Mouse (Mus musculus): ENCODE measurements around the gene Clec2d. TPM values are rescaled to one million over a fixed set of nuclear protein-coding genes. Genes with fewer than 3 reads are reported as not detected.

Clec2d gene
- not detected in 2 replicates for polyA plus RNA-seq (2014; fragmentation: Nextera tagmentation; extraction: Ambion mirVana)

- Histone ChIP-seq H3K4me2 (ENCODE audit: low read length) (peak within 1 kb of the TSS; percentile 45), H3K9me3 (replicated peaks; ENCODE audit: control insufficient read depth, low read length) (no peaks in the 10 kb centered on the region), H3K27me3 (replicated peaks; ENCODE audit: control insufficient read depth, insufficient read depth, low read length) (no peaks in the 10 kb centered on the region), H3K9ac (ENCODE audit: low read length) (peak within 1 kb of the TSS; percentile 13; the same call in 1 of the 2 replicates), H3K4me1 (ENCODE audit: control insufficient read depth, insufficient read depth, low read length) (no peaks in the 10 kb centered on the region), H3K27ac (ENCODE audit: low read depth, low read length) (peak within 1 kb of the TSS; percentile 46; the same call in 1 of the 2 replicates), H3K36me3 (ENCODE audit: control insufficient read depth, insufficient read depth, low read length) (no peaks in the 10 kb centered on the region), H3K4me3 (ENCODE audit: low read depth, low read length) (peak within 1 kb of the TSS; percentile 21)
- DNase-seq (ENCODE audit: low spot score) (peak; percentile 89), ATAC-seq (peak; percentile 84)
- under 1% methylated on average over 15 of the region's 15 CpGs for WGBS
Observed at GRCm38 (mm10) chr6:129180403-129181169, at the start of gene Clec2d. Clec2d (plus strand) TSS chr6:129180615.

- no peak overlapping the region for H3K4me2 ChIP-seq (ENCODE audit: low read length)
- ATAC-seq: no peak
Observed at GRCm38 (mm10) chr6:129132604-129133341, 47.6 kb upstream of the Clec2d start.

GRCm38 (mm10) chr6:129146812-129147211, 33.6 kb upstream of the Clec2d start:
- ATAC-seq (no peak), DNase-seq (ENCODE audit: low spot score) (no peak)
- Histone ChIP-seq H3K9me3 (replicated peaks; ENCODE audit: control insufficient read depth, low read length) (no peaks in the 10 kb centered on the region), H3K27me3 (replicated peaks; ENCODE audit: control insufficient read depth, insufficient read depth, low read length) (no peaks in the 10 kb centered on the region), H3K36me3 (ENCODE audit: control insufficient read depth, insufficient read depth, low read length) (no peaks in the 10 kb centered on the region), H3K4me1 (ENCODE audit: control insufficient read depth, insufficient read depth, low read length) (no peaks in the 10 kb centered on the region), H3K4me3 (ENCODE audit: low read depth, low read length) (no peak overlapping the region), H3K4me2 (ENCODE audit: low read length) (no peak overlapping the region), H3K27ac (ENCODE audit: low read depth, low read length) (no peak overlapping the region), H3K9ac (ENCODE audit: low read length) (no peak overlapping the region)
- WGBS: 90% methylated on average over 2 of the region's 2 CpGs

More at GRCm38 (mm10) chr6:129132604-129133341, 47.6 kb upstream of the Clec2d start:
- no peaks in the 10 kb centered on the region for H3K36me3 ChIP-seq (ENCODE audit: control insufficient read depth, insufficient read depth, low read length)
- 76% methylated on average over 4 of the region's 4 CpGs for WGBS
- no peak overlapping the region for H3K27ac ChIP-seq (ENCODE audit: low read depth, low read length)
- H3K9me3 ChIP-seq (replicated peaks; ENCODE audit: control insufficient read depth, low read length): no peaks in the 10 kb centered on the region
- H3K4me1 ChIP-seq (ENCODE audit: control insufficient read depth, insufficient read depth, low read length): no peaks in the 10 kb centered on the region
- H3K4me3 ChIP-seq (ENCODE audit: low read depth, low read length): no peak overlapping the region
- no peaks in the 10 kb centered on the region for H3K27me3 ChIP-seq (replicated peaks; ENCODE audit: control insufficient read depth, insufficient read depth, low read length)
- no peak overlapping the region for H3K9ac ChIP-seq (ENCODE audit: low read length)
- DNase-seq (ENCODE audit: low spot score): no peak

DNA sequence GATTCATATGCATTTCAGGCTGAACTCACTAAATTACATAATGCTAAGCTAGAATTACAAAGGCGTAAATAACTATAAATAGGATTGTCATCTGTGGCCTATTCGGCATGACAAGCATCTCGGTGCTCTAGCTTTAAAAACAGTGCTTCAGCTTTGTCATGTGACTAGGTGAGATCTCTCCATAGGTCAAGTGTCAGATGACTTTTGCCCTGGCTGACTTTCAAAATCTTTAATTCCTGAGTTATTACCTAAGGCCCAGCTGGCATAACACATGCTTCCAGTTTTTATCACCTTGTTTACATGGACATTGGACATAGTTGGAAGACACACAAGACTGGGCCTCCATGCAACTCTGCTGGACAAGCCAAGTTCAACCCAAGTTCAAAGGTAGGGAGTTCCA, 20.3 kb upstream of the Clec2d start:
- no peak for DNase-seq (ENCODE audit: low spot score)
- WGBS: 96% methylated on average over 3 of the region's 3 CpGs
- Histone ChIP-seq H3K4me1 (ENCODE audit: control insufficient read depth, insufficient read depth, low read length) (no peaks in the 10 kb centered on the region), H3K4me3 (ENCODE audit: low read depth, low read length) (no peak overlapping the region), H3K9me3 (replicated peaks; ENCODE audit: control insufficient read depth, low read length) (no peaks in the 10 kb centered on the region), H3K4me2 (ENCODE audit: low read length) (no peak overlapping the region), H3K9ac (ENCODE audit: low read length) (no peak overlapping the region), H3K36me3 (ENCODE audit: control insufficient read depth, insufficient read depth, low read length) (no peaks in the 10 kb centered on the region), H3K27ac (ENCODE audit: low read depth, low read length) (no peak overlapping the region), H3K27me3 (replicated peaks; ENCODE audit: control insufficient read depth, insufficient read depth, low read length) (no peaks in the 10 kb centered on the region)
- no peak for ATAC-seq

DNA sequence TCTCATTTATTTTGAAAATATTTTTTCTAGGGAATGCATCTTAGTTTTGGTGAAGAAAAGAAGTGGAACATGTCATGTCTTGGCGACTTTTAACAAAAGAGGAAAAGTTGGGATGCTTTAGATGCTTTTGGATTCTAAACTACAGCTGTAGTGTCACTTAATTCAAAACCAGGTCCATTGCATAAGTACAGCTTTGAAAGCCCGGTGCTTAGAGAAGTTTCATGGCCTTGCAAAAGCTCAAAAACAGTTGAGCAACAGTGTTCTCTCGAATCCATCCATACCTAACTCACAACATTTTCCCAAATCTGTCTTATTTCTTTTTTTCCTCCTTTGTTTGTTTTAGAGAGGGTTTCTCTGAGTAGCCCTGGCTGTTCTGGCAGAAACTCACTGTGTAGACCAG, 19.3 kb upstream of the Clec2d start:
- H3K27ac ChIP-seq (ENCODE audit: low read depth, low read length): no peak overlapping the region
- ATAC-seq (no peak), DNase-seq (ENCODE audit: low spot score) (no peak)

DNA sequence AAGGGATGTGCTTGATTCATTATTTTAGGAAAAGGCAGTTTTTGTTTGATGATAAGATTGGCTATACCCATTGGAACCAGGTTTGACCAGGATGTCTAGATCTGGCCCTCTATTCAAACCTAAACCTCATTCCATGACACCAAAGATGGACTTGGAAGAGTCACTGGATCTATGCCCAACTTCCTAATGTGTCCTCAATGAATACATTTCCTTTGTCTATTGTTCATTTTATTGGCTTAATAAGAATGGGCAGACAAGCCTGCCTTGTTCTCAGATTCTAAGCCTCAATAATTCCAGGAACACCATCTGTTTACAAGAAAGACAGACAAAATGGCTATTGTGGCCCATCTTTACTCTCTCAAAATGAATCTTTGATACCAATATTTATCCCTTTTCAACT, 18.5 kb upstream of the Clec2d start:
- Histone ChIP-seq H3K4me1 (ENCODE audit: control insufficient read depth, insufficient read depth, low read length) (no peaks in the 10 kb centered on the region), H3K36me3 (ENCODE audit: control insufficient read depth, insufficient read depth, low read length) (no peaks in the 10 kb centered on the region), H3K4me2 (ENCODE audit: low read length) (no peak overlapping the region), H3K27me3 (replicated peaks; ENCODE audit: control insufficient read depth, insufficient read depth, low read length) (no peaks in the 10 kb centered on the region), H3K9me3 (replicated peaks; ENCODE audit: control insufficient read depth, low read length) (no peaks in the 10 kb centered on the region), H3K4me3 (ENCODE audit: low read depth, low read length) (no peak overlapping the region), H3K9ac (ENCODE audit: low read length) (no peak overlapping the region), H3K27ac (ENCODE audit: low read depth, low read length) (no peak overlapping the region)
- DNase-seq (ENCODE audit: low spot score): no peak
- no peak for ATAC-seq

More for the DNA sequence above, 19.3 kb upstream of the Clec2d start:
- H3K4me3 ChIP-seq (ENCODE audit: low read depth, low read length): no peak overlapping the region
- WGBS: 91% methylated on average over 3 of the region's 3 CpGs
- no peaks in the 10 kb centered on the region for H3K9me3 ChIP-seq (replicated peaks; ENCODE audit: control insufficient read depth, low read length)
- H3K36me3 ChIP-seq (ENCODE audit: control insufficient read depth, insufficient read depth, low read length): no peaks in the 10 kb centered on the region
- no peaks in the 10 kb centered on the region for H3K4me1 ChIP-seq (ENCODE audit: control insufficient read depth, insufficient read depth, low read length)
- H3K27me3 ChIP-seq (replicated peaks; ENCODE audit: control insufficient read depth, insufficient read depth, low read length): no peaks in the 10 kb centered on the region
- no peak overlapping the region for H3K9ac ChIP-seq (ENCODE audit: low read length)
- no peak overlapping the region for H3K4me2 ChIP-seq (ENCODE audit: low read length)

- ATAC-seq (no peak), DNase-seq (ENCODE audit: low spot score) (no peak)
- Histone ChIP-seq H3K4me3 (ENCODE audit: low read depth, low read length) (no peak overlapping the region), H3K27ac (ENCODE audit: low read depth, low read length) (no peak overlapping the region), H3K9me3 (replicated peaks; ENCODE audit: control insufficient read depth, low read length) (no peaks in the 10 kb centered on the region), H3K36me3 (ENCODE audit: control insufficient read depth, insufficient read depth, low read length) (no peaks in the 10 kb centered on the region), H3K4me1 (ENCODE audit: control insufficient read depth, insufficient read depth, low read length) (no peaks in the 10 kb centered on the region), H3K4me2 (ENCODE audit: low read length) (no peak overlapping the region), H3K9ac (ENCODE audit: low read length) (no peak overlapping the region), H3K27me3 (replicated peaks; ENCODE audit: control insufficient read depth, insufficient read depth, low read length) (no peaks in the 10 kb centered on the region)
- 89% methylated on average over 3 of the region's 3 CpGs for WGBS
Observed at GRCm38 (mm10) chr6:129162587-129163159, 17.7 kb upstream of the Clec2d start.

DNA sequence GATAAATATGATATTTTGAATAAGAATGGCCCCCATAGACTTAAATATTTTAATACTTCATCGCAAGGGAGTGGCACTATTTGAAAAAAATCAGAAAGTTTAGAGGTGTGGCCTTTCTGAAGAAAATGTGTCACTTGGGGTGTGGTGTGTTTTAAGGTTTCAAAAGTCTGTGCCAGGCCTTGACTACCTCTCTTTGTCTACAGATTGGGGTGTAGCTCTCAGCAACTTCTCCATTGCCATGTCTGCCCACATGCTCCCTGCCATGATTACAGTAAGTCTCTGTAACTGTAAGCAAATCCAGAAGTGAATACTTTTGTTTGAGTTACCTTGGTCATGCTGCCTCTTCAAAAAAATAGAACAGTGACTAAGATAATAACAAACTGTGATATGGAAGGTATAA, 16.8 kb upstream of the Clec2d start:
- H3K9ac ChIP-seq (ENCODE audit: low read length): no peak overlapping the region
- 88% methylated on average over 1 of the region's 1 CpGs for WGBS
- no peak overlapping the region for H3K4me3 ChIP-seq (ENCODE audit: low read depth, low read length)
- no peak overlapping the region for H3K4me2 ChIP-seq (ENCODE audit: low read length)
- no peaks in the 10 kb centered on the region for H3K4me1 ChIP-seq (ENCODE audit: control insufficient read depth, insufficient read depth, low read length)
- no peaks in the 10 kb centered on the region for H3K36me3 ChIP-seq (ENCODE audit: control insufficient read depth, insufficient read depth, low read length)
- H3K9me3 ChIP-seq (replicated peaks; ENCODE audit: control insufficient read depth, low read length): no peaks in the 10 kb centered on the region
- no peak overlapping the region for H3K27ac ChIP-seq (ENCODE audit: low read depth, low read length)
- ATAC-seq: no peak
- H3K27me3 ChIP-seq (replicated peaks; ENCODE audit: control insufficient read depth, insufficient read depth, low read length): no peaks in the 10 kb centered on the region
- DNase-seq (ENCODE audit: low spot score): no peak

GRCm38 (mm10) chr6:129170925-129171324, 9.5 kb upstream of the Clec2d start:
- Histone ChIP-seq H3K9ac (ENCODE audit: low read length) (no peak overlapping the region), H3K9me3 (replicated peaks; ENCODE audit: control insufficient read depth, low read length) (no peaks in the 10 kb centered on the region)
- 94% methylated on average over 1 of the region's 1 CpGs for WGBS

More at GRCm38 (mm10) chr6:129170925-129171324, 9.5 kb upstream of the Clec2d start:
- ATAC-seq (no peak), DNase-seq (ENCODE audit: low spot score) (no peak)
- Histone ChIP-seq H3K27me3 (replicated peaks; ENCODE audit: control insufficient read depth, insufficient read depth, low read length) (no peaks in the 10 kb centered on the region), H3K4me2 (ENCODE audit: low read length) (no peak overlapping the region), H3K4me3 (ENCODE audit: low read depth, low read length) (no peak overlapping the region), H3K4me1 (ENCODE audit: control insufficient read depth, insufficient read depth, low read length) (no peaks in the 10 kb centered on the region), H3K36me3 (ENCODE audit: control insufficient read depth, insufficient read depth, low read length) (no peaks in the 10 kb centered on the region), H3K27ac (ENCODE audit: low read depth, low read length) (no peak overlapping the region)
